Mouse (Mus musculus) ZHBTc4 (cell line): ENCODE results near the gene Slc25a41.

Experiments
- DNase-seq: peaks from one replicate; pipeline ENCODE4 v3.0.0-alpha.2; 2011; ENCODE audit warnings: low read depth, low spot score

The Slc25a41 gene

DNA sequence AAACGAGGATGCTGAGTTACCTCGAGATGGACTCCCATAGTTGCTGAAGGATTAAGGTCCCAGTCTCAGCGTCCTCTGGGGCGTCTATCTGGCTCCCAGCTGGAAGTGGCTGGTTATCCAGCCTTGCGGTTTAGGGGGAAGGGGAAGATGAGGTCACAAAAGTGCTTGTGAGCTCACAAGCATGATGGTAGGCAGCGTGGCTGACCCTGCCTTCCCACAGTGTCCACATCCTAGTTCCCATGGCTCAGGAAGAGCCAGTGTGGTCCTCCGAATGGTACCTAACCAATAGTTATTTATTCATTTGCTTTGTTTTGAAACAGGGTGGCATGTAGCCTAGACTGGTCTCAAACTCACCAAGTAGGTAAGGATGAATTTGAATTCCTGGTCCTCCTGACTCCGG lies at the start of gene Slc25a41:
Gene Slc25a41 (minus strand): TSS at position 101 of the 400 bp plus-strand sequence.
- DNase-seq: no peak

GRCm38 (mm10) chr17:57087049-57087832 lies 45.8 kb upstream of the Slc25a41 start, which contains the start of gene Tubb4a:
Gene Tubb4a (minus strand): TSS chr17:57087782.
- DNase-seq: peak; percentile 42

- DNase-seq: no peak
Measured at GRCm38 (mm10) chr17:57085970-57086757, 44.7 kb upstream of the Slc25a41 start.

DNA sequence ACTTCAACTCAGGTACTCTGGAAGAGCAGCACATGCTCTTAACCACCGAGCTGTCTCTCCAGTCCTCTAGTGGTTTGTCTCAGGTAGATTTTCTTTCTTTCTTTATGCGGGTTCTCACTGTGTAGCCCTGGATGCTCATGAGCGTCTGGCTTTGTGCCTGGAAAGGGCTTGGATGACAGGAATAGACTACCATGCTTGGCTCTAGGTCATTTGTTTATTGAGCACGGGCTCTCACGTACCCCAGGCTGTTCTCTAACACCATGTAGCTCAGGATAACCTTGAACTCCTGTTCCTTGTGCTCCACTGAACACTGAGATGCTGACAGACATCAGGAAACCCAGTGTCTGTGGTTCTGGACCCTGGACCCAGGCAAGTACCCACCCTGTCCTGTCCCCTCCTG lies 41.0 kb upstream of the Slc25a41 start:
- no peak for DNase-seq

- no peak for DNase-seq
Measured at GRCm38 (mm10) chr17:57081234-57081842, 39.9 kb upstream of the Slc25a41 start.

- DNase-seq: no peak
Measured at GRCm38 (mm10) chr17:57079919-57080318, 38.5 kb upstream of the Slc25a41 start.

DNA sequence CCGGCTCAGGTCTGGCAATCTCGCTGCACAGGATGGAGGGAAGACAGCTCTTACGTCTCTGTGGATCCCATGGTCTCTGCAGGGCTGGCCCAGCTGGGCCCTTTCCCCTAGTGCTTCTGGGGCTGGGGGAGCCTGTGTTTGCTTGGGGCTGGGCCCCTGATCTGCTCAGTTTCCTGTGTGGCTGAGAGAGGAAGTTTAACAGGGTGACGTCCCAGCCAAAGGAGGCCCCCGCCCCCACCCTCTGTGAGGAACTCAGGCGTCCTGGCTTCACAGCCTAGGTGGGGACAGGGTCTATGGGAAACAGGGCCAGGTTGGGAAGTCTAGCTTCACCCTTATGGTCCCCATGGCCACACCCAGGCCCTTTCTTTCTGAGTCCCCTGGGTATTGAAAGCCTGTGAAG lies 36.9 kb upstream of the Slc25a41 start, which contains the start of gene Dennd1c:
Gene Dennd1c (minus strand): TSS at position 179 of the 400 bp plus-strand sequence.
- no peak for DNase-seq

DNA sequence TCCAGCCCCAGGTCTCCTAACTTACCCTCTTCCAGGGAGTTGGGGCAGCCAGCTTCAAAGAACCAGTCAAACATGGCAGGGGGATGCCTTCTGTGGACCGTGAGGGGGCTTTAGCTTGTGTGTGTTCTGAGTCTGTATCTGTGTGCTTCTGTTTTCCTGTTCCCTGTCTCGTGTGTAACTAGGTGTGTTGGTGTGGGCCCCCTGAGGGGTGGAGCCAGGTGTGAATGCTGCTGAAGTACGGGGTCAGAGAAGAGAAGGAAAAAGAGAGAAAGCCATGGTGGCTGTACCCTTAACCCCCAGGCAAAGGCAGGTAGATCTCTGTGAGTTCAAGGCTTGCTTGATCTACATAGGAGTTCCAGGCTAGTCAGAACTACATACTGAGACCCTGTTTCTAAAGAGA lies 35.5 kb upstream of the Slc25a41 start:
- no peak for DNase-seq

DNA sequence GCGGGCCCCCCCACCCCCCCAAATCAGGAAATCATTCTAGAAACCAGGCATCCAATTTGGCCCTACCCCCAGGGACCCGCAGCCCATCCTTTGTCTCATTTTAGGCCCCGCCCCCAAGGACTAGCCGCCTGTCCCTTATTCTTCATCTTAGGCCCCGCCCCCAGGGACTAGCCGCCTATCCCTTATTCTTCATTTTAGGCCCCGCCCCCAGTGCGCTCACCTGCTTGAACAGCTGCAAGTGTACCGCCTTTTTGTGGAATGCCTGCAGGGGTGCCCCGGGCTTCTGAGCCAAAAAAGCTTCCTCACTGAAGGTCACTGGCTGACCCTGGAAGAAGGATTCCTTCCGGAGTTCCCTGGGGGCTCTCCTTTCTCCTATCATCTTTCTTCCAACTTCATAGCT lies 29.2 kb upstream of the Slc25a41 start:
- peak; percentile 98 for DNase-seq

- no peak for DNase-seq
Measured at GRCm38 (mm10) chr17:57070272-57070671, 28.8 kb upstream of the Slc25a41 start.

GRCm38 (mm10) chr17:57066908-57067307 lies 25.5 kb upstream of the Slc25a41 start:
- DNase-seq: no peak

DNA sequence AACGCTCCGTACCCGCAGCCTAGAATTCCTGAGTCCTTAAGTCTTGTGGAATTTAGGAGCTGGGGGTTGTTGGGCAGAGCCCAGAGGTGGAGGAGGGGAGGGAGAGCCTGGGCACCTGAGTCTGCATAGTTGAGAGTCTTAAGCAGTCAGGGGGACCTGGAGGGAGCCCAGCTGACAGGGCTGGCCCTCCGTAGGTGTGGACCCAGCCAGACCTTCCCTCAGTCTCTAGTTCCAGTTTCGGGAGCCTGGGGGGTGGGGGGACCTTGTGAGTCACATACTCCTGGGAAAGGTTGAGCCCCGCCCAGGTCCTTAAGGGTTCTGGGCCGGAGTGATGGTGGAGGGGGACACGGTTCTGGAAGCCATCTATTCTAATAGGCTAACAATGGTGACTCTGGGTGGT lies 21.6 kb upstream of the Slc25a41 start:
- no peak for DNase-seq

DNA sequence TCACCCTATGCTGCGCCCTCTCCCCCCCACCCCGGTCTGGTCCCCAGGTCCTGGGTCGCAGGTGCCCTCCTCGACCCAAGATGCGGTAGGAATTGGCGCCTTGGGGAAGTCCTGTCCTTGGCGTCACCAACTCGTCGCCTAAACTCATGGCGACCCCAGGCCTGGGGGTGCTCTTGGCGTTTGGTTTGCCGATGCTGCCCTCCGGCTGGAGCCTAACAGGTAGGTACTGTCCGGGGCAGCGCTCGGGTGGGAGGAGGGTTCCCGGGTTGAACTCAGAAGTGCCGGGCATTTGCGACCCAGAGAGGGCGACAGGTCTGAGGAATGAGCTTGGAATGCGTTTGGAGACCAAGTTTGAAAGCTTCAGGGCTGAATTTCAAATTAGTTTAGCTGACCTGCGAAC lies 21.1 kb upstream of the Slc25a41 start:
- DNase-seq: no peak

GRCm38 (mm10) chr17:57062011-57062521 lies 20.6 kb upstream of the Slc25a41 start:
- peak; percentile 34 for DNase-seq

GRCm38 (mm10) chr17:57061069-57061468 lies 19.6 kb upstream of the Slc25a41 start:
- no peak for DNase-seq

DNA sequence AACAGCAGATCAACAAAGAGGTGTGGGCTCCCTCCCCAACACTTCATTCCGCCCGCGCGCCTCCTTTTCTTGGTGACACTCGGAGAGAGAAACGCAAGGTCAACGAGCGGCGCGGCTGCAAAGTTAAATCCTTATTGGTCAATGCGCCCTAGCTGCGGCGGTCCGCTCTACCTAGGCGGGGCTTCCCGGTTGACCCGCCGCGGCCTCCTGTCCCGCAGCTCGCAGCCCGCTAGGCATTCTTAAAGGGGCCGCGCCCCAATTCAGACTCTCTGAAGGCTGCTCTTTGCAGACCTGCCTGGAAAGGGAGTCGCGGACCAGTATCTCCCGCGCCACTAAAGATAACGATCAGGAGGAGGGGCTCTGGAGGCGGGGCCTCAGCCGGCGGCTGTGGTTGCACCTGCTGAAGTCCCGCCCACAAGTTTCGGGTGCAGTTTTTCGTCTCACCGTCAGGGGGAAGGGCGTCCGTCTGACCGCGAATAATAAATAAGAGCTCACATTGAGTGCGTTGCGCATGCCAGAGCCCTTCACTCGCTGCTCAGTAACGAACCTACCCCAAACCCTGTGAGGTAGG lies 18.9 kb upstream of the Slc25a41 start:
- peak; percentile 98 for DNase-seq

- DNase-seq: peak; percentile 87
Measured at GRCm38 (mm10) chr17:57059486-57059977, 18.1 kb upstream of the Slc25a41 start, which contains the start of gene Slc25a23. Gene Slc25a23 (minus strand): TSS chr17:57059863.

- no peak for DNase-seq
Measured at GRCm38 (mm10) chr17:57058891-57059485, 17.5 kb upstream of the Slc25a41 start, which contains the start of gene Crb3. Gene Crb3 (plus strand): TSS chr17:57059105.

- no peak for DNase-seq
Measured at GRCm38 (mm10) chr17:57056246-57056645, 14.8 kb upstream of the Slc25a41 start.

- DNase-seq: peak; percentile 82
Measured at GRCm38 (mm10) chr17:57051679-57052078, 10.2 kb upstream of the Slc25a41 start.

- no peak for DNase-seq
Measured at GRCm38 (mm10) chr17:57048816-57049215, 7.4 kb upstream of the Slc25a41 start.
